Mouse (Mus musculus): ENCODE measurements around the gene C1qtnf3. TPM values are rescaled to one million over a fixed set of nuclear protein-coding genes. Genes with fewer than 3 reads are reported as not detected.

Gene C1qtnf3
- polyA plus RNA-seq, 1 experiment from 2014 or later: 21.2 TPM

GRCm38 (mm10) chr15:10953465-10953864 lies 1.3 kb downstream of the C1qtnf3 start:
- no peak overlapping the region for H3K4me3 ChIP-seq (ENCODE audit: low read depth, low read length)
- no peaks in the 10 kb centered on the region for H3K9me3 ChIP-seq (ENCODE audit: control insufficient read depth, low read length)
- no peaks in the 10 kb centered on the region for H3K27me3 ChIP-seq (ENCODE audit: control insufficient read depth, insufficient read depth, low read length)
- no peaks in the 10 kb centered on the region for H3K4me1 ChIP-seq (ENCODE audit: control insufficient read depth, insufficient read depth, low read length)
- ATAC-seq (ENCODE audit: low read depth): no peak
- no peaks in the 10 kb centered on the region for H3K36me3 ChIP-seq (ENCODE audit: control insufficient read depth, insufficient read depth, low read length)
- 57% methylated on average over 1 of the region's 1 CpGs for WGBS
- H3K27ac ChIP-seq (ENCODE audit: low read depth, low read length): no peak overlapping the region
- no peak overlapping the region for H3K4me2 ChIP-seq (ENCODE audit: low read depth, low read length)
- H3K9ac ChIP-seq (replicated peaks; ENCODE audit: low read depth, low read length): no peak overlapping the region

- Histone ChIP-seq H3K9ac (replicated peaks; ENCODE audit: low read depth, low read length) (no peak overlapping the region), H3K27ac (ENCODE audit: low read depth, low read length) (no peak overlapping the region), H3K9me3 (ENCODE audit: control insufficient read depth, low read length) (no peaks in the 10 kb centered on the region), H3K4me2 (ENCODE audit: low read depth, low read length) (no peak overlapping the region), H3K36me3 (ENCODE audit: control insufficient read depth, insufficient read depth, low read length) (no peaks in the 10 kb centered on the region), H3K27me3 (ENCODE audit: control insufficient read depth, insufficient read depth, low read length) (no peaks in the 10 kb centered on the region), H3K4me1 (ENCODE audit: control insufficient read depth, insufficient read depth, low read length) (no peaks in the 10 kb centered on the region), H3K4me3 (ENCODE audit: low read depth, low read length) (no peak overlapping the region)
- WGBS: 95% methylated on average over 6 of the region's 6 CpGs
- no peak for ATAC-seq (ENCODE audit: low read depth)
These were observed 2.4 kb downstream of the C1qtnf3 start for GRCm38 (mm10) chr15:10954381-10955016.

GRCm38 (mm10) chr15:10955156-10955555 lies 3.0 kb downstream of the C1qtnf3 start:
- Histone ChIP-seq H3K9me3 (ENCODE audit: control insufficient read depth, low read length) (no peaks in the 10 kb centered on the region), H3K27me3 (ENCODE audit: control insufficient read depth, insufficient read depth, low read length) (no peaks in the 10 kb centered on the region), H3K9ac (replicated peaks; ENCODE audit: low read depth, low read length) (no peak overlapping the region), H3K4me2 (ENCODE audit: low read depth, low read length) (no peak overlapping the region), H3K36me3 (ENCODE audit: control insufficient read depth, insufficient read depth, low read length) (no peaks in the 10 kb centered on the region), H3K27ac (ENCODE audit: low read depth, low read length) (no peak overlapping the region), H3K4me3 (ENCODE audit: low read depth, low read length) (no peak overlapping the region), H3K4me1 (ENCODE audit: control insufficient read depth, insufficient read depth, low read length) (no peaks in the 10 kb centered on the region)
- ATAC-seq (ENCODE audit: low read depth): no peak
- WGBS: 68% methylated on average over 5 of the region's 5 CpGs

GRCm38 (mm10) chr15:10956706-10957105 lies 4.6 kb downstream of the C1qtnf3 start:
- 25% methylated on average over 3 of the region's 3 CpGs for WGBS
- Histone ChIP-seq H3K36me3 (ENCODE audit: control insufficient read depth, insufficient read depth, low read length) (no peaks in the 10 kb centered on the region), H3K4me3 (ENCODE audit: low read depth, low read length) (no peak overlapping the region), H3K9ac (replicated peaks; ENCODE audit: low read depth, low read length) (no peak overlapping the region), H3K4me2 (ENCODE audit: low read depth, low read length) (no peak overlapping the region), H3K27ac (ENCODE audit: low read depth, low read length) (no peak overlapping the region), H3K27me3 (ENCODE audit: control insufficient read depth, insufficient read depth, low read length) (no peaks in the 10 kb centered on the region), H3K9me3 (ENCODE audit: control insufficient read depth, low read length) (no peaks in the 10 kb centered on the region), H3K4me1 (ENCODE audit: control insufficient read depth, insufficient read depth, low read length) (no peaks in the 10 kb centered on the region)
- no peak for ATAC-seq (ENCODE audit: low read depth)

- H3K27ac ChIP-seq (ENCODE audit: low read depth, low read length): no peak overlapping the region
- no peak overlapping the region for H3K4me3 ChIP-seq (ENCODE audit: low read depth, low read length)
- no peaks in the 10 kb centered on the region for H3K9me3 ChIP-seq (ENCODE audit: control insufficient read depth, low read length)
- H3K9ac ChIP-seq (replicated peaks; ENCODE audit: low read depth, low read length): no peak overlapping the region
- H3K27me3 ChIP-seq (ENCODE audit: control insufficient read depth, insufficient read depth, low read length): no peaks in the 10 kb centered on the region
- no peak overlapping the region for H3K4me2 ChIP-seq (ENCODE audit: low read depth, low read length)
- no peaks in the 10 kb centered on the region for H3K4me1 ChIP-seq (ENCODE audit: control insufficient read depth, insufficient read depth, low read length)
- ATAC-seq (ENCODE audit: low read depth): no peak
- WGBS: 89% methylated on average over 15 of the region's 15 CpGs
- H3K36me3 ChIP-seq (ENCODE audit: control insufficient read depth, insufficient read depth, low read length): no peaks in the 10 kb centered on the region
These were observed 7.3 kb downstream of the C1qtnf3 start for GRCm38 (mm10) chr15:10959277-10960026.

- ATAC-seq (ENCODE audit: low read depth): no peak
- Histone ChIP-seq H3K27ac (ENCODE audit: low read depth, low read length) (no peak overlapping the region), H3K4me3 (ENCODE audit: low read depth, low read length) (no peak overlapping the region), H3K9me3 (ENCODE audit: control insufficient read depth, low read length) (no peaks in the 10 kb centered on the region), H3K36me3 (ENCODE audit: control insufficient read depth, insufficient read depth, low read length) (no peaks in the 10 kb centered on the region), H3K9ac (replicated peaks; ENCODE audit: low read depth, low read length) (no peak overlapping the region), H3K4me2 (ENCODE audit: low read depth, low read length) (no peak overlapping the region), H3K27me3 (ENCODE audit: control insufficient read depth, insufficient read depth, low read length) (no peaks in the 10 kb centered on the region), H3K4me1 (ENCODE audit: control insufficient read depth, insufficient read depth, low read length) (no peaks in the 10 kb centered on the region)
- WGBS: 90% methylated on average over 5 of the region's 5 CpGs
These were observed 8.1 kb downstream of the C1qtnf3 start for GRCm38 (mm10) chr15:10960267-10960666.

GRCm38 (mm10) chr15:10962601-10963000 lies 10.5 kb downstream of the C1qtnf3 start:
- WGBS: 89% methylated on average over 2 of the region's 2 CpGs
- no peak for ATAC-seq (ENCODE audit: low read depth)
- H3K4me2 ChIP-seq (ENCODE audit: low read depth, low read length): no peak overlapping the region

GRCm38 (mm10) chr15:10969439-10969838 lies 17.3 kb downstream of the C1qtnf3 start:
- Histone ChIP-seq H3K9ac (replicated peaks; ENCODE audit: low read depth, low read length) (no peak overlapping the region), H3K4me1 (ENCODE audit: control insufficient read depth, insufficient read depth, low read length) (no peaks in the 10 kb centered on the region), H3K4me3 (ENCODE audit: low read depth, low read length) (no peak overlapping the region), H3K9me3 (ENCODE audit: control insufficient read depth, low read length) (no peaks in the 10 kb centered on the region), H3K36me3 (ENCODE audit: control insufficient read depth, insufficient read depth, low read length) (no peaks in the 10 kb centered on the region), H3K27ac (ENCODE audit: low read depth, low read length) (no peak overlapping the region), H3K27me3 (ENCODE audit: control insufficient read depth, insufficient read depth, low read length) (no peaks in the 10 kb centered on the region), H3K4me2 (ENCODE audit: low read depth, low read length) (no peak overlapping the region)
- WGBS: 75% methylated on average over 3 of the region's 3 CpGs
- ATAC-seq (ENCODE audit: low read depth): no peak

More at GRCm38 (mm10) chr15:10962601-10963000, 10.5 kb downstream of the C1qtnf3 start:
- no peaks in the 10 kb centered on the region for H3K27me3 ChIP-seq (ENCODE audit: control insufficient read depth, insufficient read depth, low read length)
- H3K36me3 ChIP-seq (ENCODE audit: control insufficient read depth, insufficient read depth, low read length): no peaks in the 10 kb centered on the region
- H3K4me3 ChIP-seq (ENCODE audit: low read depth, low read length): no peak overlapping the region
- H3K9ac ChIP-seq (replicated peaks; ENCODE audit: low read depth, low read length): no peak overlapping the region
- no peaks in the 10 kb centered on the region for H3K4me1 ChIP-seq (ENCODE audit: control insufficient read depth, insufficient read depth, low read length)
- no peaks in the 10 kb centered on the region for H3K9me3 ChIP-seq (ENCODE audit: control insufficient read depth, low read length)
- H3K27ac ChIP-seq (ENCODE audit: low read depth, low read length): no peak overlapping the region

GRCm38 (mm10) chr15:10970777-10971176 lies 18.6 kb downstream of the C1qtnf3 start:
- Histone ChIP-seq H3K4me2 (ENCODE audit: low read depth, low read length) (no peak overlapping the region), H3K36me3 (ENCODE audit: control insufficient read depth, insufficient read depth, low read length) (no peaks in the 10 kb centered on the region), H3K9me3 (ENCODE audit: control insufficient read depth, low read length) (no peaks in the 10 kb centered on the region), H3K9ac (replicated peaks; ENCODE audit: low read depth, low read length) (no peak overlapping the region), H3K27ac (ENCODE audit: low read depth, low read length) (no peak overlapping the region), H3K4me1 (ENCODE audit: control insufficient read depth, insufficient read depth, low read length) (no peaks in the 10 kb centered on the region), H3K4me3 (ENCODE audit: low read depth, low read length) (no peak overlapping the region), H3K27me3 (ENCODE audit: control insufficient read depth, insufficient read depth, low read length) (no peaks in the 10 kb centered on the region)
- WGBS: 90% methylated on average over 5 of the region's 5 CpGs
- no peak for ATAC-seq (ENCODE audit: low read depth)

Measured in neural tube, embryonic 14.5 days (tissue).